Mouse (Mus musculus) embryonic fibroblast, embryonic 13.5 days (primary cell): Measurements from ENCODE around the gene Ror2.

ENCODE experiments used
- CTCF ChIP-seq: IDR thresholded peaks from 2 replicates; pipeline ENCODE4 v1.5.1; 2011; ENCODE audit warnings: mild to moderate bottlenecking, control low read depth, low read length, moderate library complexity, borderline replicate concordance; ENCODE audit not compliant: insufficient read depth
- POLR2A ChIP-seq: IDR thresholded peaks from 2 replicates; pipeline ENCODE4 v1.6.1; 2011; ENCODE audit warnings: low read depth, mild to moderate bottlenecking, control low read depth, low read length, moderate library complexity

GRCm38 (mm10) chr13:53175041-53175440 lies 110.9 kb downstream of the Ror2 start:
- TF ChIP-seq CTCF (no peak), POLR2A (no peak)
